Mouse (Mus musculus): ENCODE data around the gene Ptprk.

GRCm38 (mm10) chr10:28552068-28552467 is 477.4 kb downstream of the Ptprk start:
- TF ChIP-seq CTCF (IDR thresholded peaks at IDR 0.05; ENCODE audit: low read depth) (no peak), EP300 (IDR thresholded peaks at IDR 0.05; ENCODE audit: low read depth) (no peak)
